Mouse (Mus musculus) E14TG2a.4 (cell line): ENCODE results near the gene Ubr2.

Experiments
- H3K27me3 ChIP-seq: 2 replicates; pipeline ENCODE4 v1.6.1; 2014; ENCODE audit warnings: low read length, control low read depth; ENCODE audit not compliant: insufficient read depth
- H3K36me3 ChIP-seq: 2 replicates; pipeline ENCODE4 v1.6.1; 2014; ENCODE audit warnings: low read length, control low read depth; ENCODE audit not compliant: insufficient read depth
- H3K4me1 ChIP-seq: replicated peaks from 2 replicates; pipeline ENCODE4 v1.6.1; 2014; ENCODE audit warnings: low read depth, low read length, control low read depth
- H3K4me3 ChIP-seq: replicated peaks from 2 replicates; pipeline ENCODE4 v1.5.1; 2014; ENCODE audit warnings: mild to moderate bottlenecking, low read length
- H3K9me3 ChIP-seq: 2 replicates; pipeline ENCODE4 v1.6.1; 2014; ENCODE audit warnings: low read length, control low read depth
- CTCF ChIP-seq: conservative IDR thresholded peaks from 2 replicates; pipeline ENCODE4 v1.5.1; 2014; ENCODE audit warnings: low read length
- NANOG ChIP-seq: IDR thresholded peaks from 2 replicates; pipeline ENCODE4 v1.6.1; 2014; ENCODE audit warnings: borderline replicate concordance, low read length, mixed read lengths
- POU5F1 ChIP-seq: IDR thresholded peaks from 2 replicates; pipeline ENCODE4 v1.6.1; 2014; ENCODE audit warnings: low read length, borderline replicate concordance

The Ubr2 gene

GRCm38 (mm10) chr17:46995621-46996020 is 14.7 kb downstream of the Ubr2 start:
- Histone ChIP-seq H3K4me3 (no peak overlapping the region), H3K9me3 (no peaks in the 10 kb centered on the region), H3K27me3 (no peaks in the 10 kb centered on the region), H3K4me1 (peaks cover 29% of the 10 kb centered on the region), H3K36me3 (peaks cover 89% of the 10 kb centered on the region)
- TF ChIP-seq CTCF: no peak
- TF ChIP-seq POU5F1: no peak
- no peak for TF ChIP-seq NANOG

- peaks cover 29% of the 10 kb centered on the region for H3K4me1 ChIP-seq
- no peaks in the 10 kb centered on the region for H3K9me3 ChIP-seq
- no peak for TF ChIP-seq NANOG
- no peak for TF ChIP-seq CTCF
- TF ChIP-seq POU5F1: no peak
- H3K36me3 ChIP-seq: peaks cover 89% of the 10 kb centered on the region
- no peaks in the 10 kb centered on the region for H3K27me3 ChIP-seq
- no peak overlapping the region for H3K4me3 ChIP-seq
These were observed 15.5 kb downstream of the Ubr2 start for GRCm38 (mm10) chr17:46994641-46995398.

- Histone ChIP-seq H3K4me1 (peaks cover 29% of the 10 kb centered on the region), H3K9me3 (no peaks in the 10 kb centered on the region), H3K36me3 (peaks cover 89% of the 10 kb centered on the region), H3K4me3 (no peak overlapping the region), H3K27me3 (no peaks in the 10 kb centered on the region)
- TF ChIP-seq NANOG (no peak), POU5F1 (no peak), CTCF (no peak)
These were observed 16.7 kb downstream of the Ubr2 start for GRCm38 (mm10) chr17:46993625-46994024.

- H3K4me3 ChIP-seq: no peak overlapping the region
- H3K27me3 ChIP-seq: no peaks in the 10 kb centered on the region
- no peak for TF ChIP-seq POU5F1
- TF ChIP-seq CTCF: no peak
- no peak for TF ChIP-seq NANOG
- no peaks in the 10 kb centered on the region; the same call in 1 of the 2 replicates for H3K4me1 ChIP-seq
- no peaks in the 10 kb centered on the region for H3K9me3 ChIP-seq
- peaks cover 97% of the 10 kb centered on the region for H3K36me3 ChIP-seq
These were observed 22.7 kb downstream of the Ubr2 start for GRCm38 (mm10) chr17:46987631-46988030.

DNA sequence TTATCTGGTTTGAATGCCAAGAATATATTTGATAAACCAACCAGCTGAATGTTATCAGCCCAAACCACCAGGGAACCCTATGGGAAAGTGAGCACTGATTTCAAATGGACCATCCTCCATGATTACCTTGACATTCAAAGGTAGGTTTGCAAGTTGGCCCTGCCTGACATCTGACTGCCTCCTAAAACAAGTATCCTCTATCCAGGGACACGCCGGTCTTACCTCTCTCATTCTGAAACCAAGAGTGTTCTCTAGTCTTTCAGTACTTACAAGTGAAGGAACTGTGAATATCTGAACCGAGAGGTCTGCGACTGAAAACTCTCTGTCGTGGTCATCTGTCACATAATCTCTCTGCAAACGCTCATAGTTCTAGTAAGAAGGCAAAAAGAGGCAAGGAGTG is 30.3 kb downstream of the Ubr2 start:
- Histone ChIP-seq H3K4me1 (no peaks in the 10 kb centered on the region), H3K27me3 (no peaks in the 10 kb centered on the region), H3K4me3 (no peak overlapping the region), H3K9me3 (no peaks in the 10 kb centered on the region), H3K36me3 (peaks cover 98% of the 10 kb centered on the region)
- TF ChIP-seq CTCF: no peak
- no peak for TF ChIP-seq POU5F1
- no peak for TF ChIP-seq NANOG

DNA sequence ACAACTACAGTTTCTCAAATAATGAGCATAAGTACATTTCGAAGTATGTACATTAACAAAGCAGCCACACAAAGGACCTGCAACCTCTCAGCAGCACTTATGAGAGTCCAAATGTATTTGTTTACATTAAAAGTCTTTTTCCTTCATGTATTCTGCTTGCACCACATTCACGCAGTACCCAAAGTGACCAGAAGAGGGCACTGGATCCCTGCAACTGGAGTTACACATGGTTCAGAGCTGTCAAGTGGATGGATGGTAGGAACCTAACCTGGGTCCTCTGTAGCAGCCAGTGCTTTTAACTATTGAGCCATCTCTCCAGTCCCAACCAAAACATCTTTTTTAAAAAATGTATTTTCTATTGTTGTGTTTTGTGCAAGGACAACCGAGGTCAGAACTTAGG is 35.2 kb downstream of the Ubr2 start:
- Histone ChIP-seq H3K4me3 (no peak overlapping the region), H3K36me3 (peaks cover 96% of the 10 kb centered on the region), H3K4me1 (no peaks in the 10 kb centered on the region), H3K9me3 (no peaks in the 10 kb centered on the region), H3K27me3 (no peaks in the 10 kb centered on the region)
- TF ChIP-seq CTCF: peak; percentile 93
- TF ChIP-seq POU5F1: no peak
- no peak for TF ChIP-seq NANOG

DNA sequence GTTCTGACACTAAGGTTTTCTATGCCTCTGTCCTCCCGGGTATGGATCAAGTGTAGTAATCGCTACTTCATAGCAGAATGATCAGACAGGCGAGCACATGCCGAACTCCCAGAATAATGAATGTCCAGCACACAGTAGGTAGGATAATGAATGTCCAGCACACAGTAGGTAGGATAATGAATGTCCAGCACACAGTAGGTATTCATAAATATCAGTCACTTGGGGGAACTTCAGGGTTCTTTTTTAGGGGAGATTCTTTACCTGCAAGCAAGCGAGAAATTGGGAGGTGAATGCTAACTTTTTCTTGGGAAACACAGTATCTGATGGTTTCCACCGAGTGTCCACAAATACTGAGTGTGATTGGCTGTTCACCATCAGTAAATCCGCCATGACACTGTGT is 37.8 kb downstream of the Ubr2 start:
- Histone ChIP-seq H3K27me3 (no peaks in the 10 kb centered on the region), H3K9me3 (no peaks in the 10 kb centered on the region), H3K4me3 (no peak overlapping the region), H3K36me3 (peaks cover 96% of the 10 kb centered on the region), H3K4me1 (no peaks in the 10 kb centered on the region)
- TF ChIP-seq CTCF (no peak), NANOG (no peak), POU5F1 (no peak)

DNA sequence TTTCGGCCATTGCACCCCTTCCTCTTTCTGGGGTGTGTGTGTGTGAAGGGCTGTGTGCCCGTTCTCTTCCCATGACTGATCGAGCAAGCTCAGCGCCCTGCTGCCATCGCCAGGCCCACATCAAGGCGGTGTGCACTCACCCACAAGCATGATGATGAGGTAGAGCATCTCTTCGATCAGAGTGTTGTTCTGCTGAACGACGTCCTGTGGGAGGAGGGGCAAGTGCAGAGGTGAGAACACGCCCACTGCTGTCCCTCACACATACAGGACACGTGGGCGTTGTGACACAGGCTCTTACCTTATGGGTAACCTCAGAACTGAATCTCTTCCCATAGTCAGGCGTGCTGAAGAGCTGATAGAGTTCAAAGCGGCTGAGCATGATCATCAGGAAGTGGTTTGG is 43.5 kb downstream of the Ubr2 start:
- TF ChIP-seq POU5F1 (no peak), NANOG (no peak), CTCF (no peak)
- H3K4me1 ChIP-seq: peaks cover 5% of the 10 kb centered on the region; the same call in 1 of the 2 replicates
- H3K36me3 ChIP-seq: peaks cover 99% of the 10 kb centered on the region
- no peaks in the 10 kb centered on the region for H3K27me3 ChIP-seq
- H3K4me3 ChIP-seq: no peak overlapping the region
- no peaks in the 10 kb centered on the region for H3K9me3 ChIP-seq
